Mouse (Mus musculus) neural tube, embryonic 14.5 days (tissue): ENCODE measurements around the gene Hyal1. TPM values are rescaled to one million over a fixed set of nuclear protein-coding genes. Genes with fewer than 3 reads are reported as not detected.
"Not testable (repeated sequence)": the region's sequence is repeated elsewhere in the genome, so short reads cannot be mapped to it uniquely, and the experiment has no call there.

Source experiments
- ATAC-seq: fragments of 200-750 bp; cut with Nextera tagmentation; 2 replicates; pipeline ENCODE4 v1.8.0; 2017; ENCODE audit warnings: low read depth, mild to moderate bottlenecking, moderate TSS enrichment, moderate library complexity
- H3K27ac ChIP-seq: fragments of 300-500 bp; sonication (generic); 2 replicates; pipeline ENCODE4 v1.5.1; 2014; ENCODE audit warnings: low read depth, mild to moderate bottlenecking, control low read depth, low read length, moderate library complexity, mixed read lengths
- H3K27me3 ChIP-seq: fragments of 300-500 bp; sonication (generic); 2 replicates; pipeline ENCODE4 v1.6.1; 2014; ENCODE audit warnings: low read length; ENCODE audit not compliant: control insufficient read depth, insufficient read depth
- H3K36me3 ChIP-seq: fragments of 300-500 bp; sonication (generic); 2 replicates; pipeline ENCODE4 v1.6.1; 2014; ENCODE audit warnings: low read length, mixed read lengths; ENCODE audit not compliant: control insufficient read depth, insufficient read depth
- H3K4me1 ChIP-seq: fragments of 300-500 bp; sonication (generic); 2 replicates; pipeline ENCODE4 v1.6.1; 2014; ENCODE audit warnings: low read length; ENCODE audit not compliant: control insufficient read depth, insufficient read depth
- H3K4me2 ChIP-seq: fragments of 300-500 bp; sonication (generic); 2 replicates; pipeline ENCODE4 v1.6.1; 2014; ENCODE audit warnings: mild to moderate bottlenecking, low read depth, low read length, control low read depth
- H3K4me3 ChIP-seq: fragments of 300-500 bp; sonication (generic); 2 replicates; pipeline ENCODE4 v1.5.1; 2014; ENCODE audit warnings: low read depth, low read length, control low read depth, mixed read lengths
- H3K9ac ChIP-seq: fragments of 300-500 bp; sonication (generic); replicated peaks from 2 replicates; pipeline ENCODE4 v1.6.1; 2014; ENCODE audit warnings: low read depth, mild to moderate bottlenecking, control low read depth, low read length, mixed read lengths
- H3K9me3 ChIP-seq: fragments of 300-500 bp; sonication (generic); 2 replicates; pipeline ENCODE4 v1.6.1; 2016; ENCODE audit warnings: low read length; ENCODE audit not compliant: control insufficient read depth
- WGBS: fragments of 180-500 bp; shearing (Covaris S2); extraction: QIAGEN DNeasy Blood & Tissue Kit; methylation state at CpG from one replicate; pipeline ENCODE4 v1.1.7; 2014; 5-methylcytosine and 5-hydroxymethylcytosine counted together
- polyA plus RNA-seq: library from polyadenylated mRNA; unstranded; fragments of >200 nt; fragmentation: Nextera tagmentation; extraction: Ambion mirVana; gene quantifications from 2 replicates; pipeline ENCODE4 v1.2.1, GENCODE M21; 2014

Hyal1 gene
- polyA plus RNA-seq, 1 experiment from 2014 or later = 3.1 TPM

- Histone ChIP-seq H3K9me3 (no peaks in the 10 kb centered on the region), H3K4me3 (peak overlapping the region; percentile 72), H3K27ac (peak overlapping the region; percentile 81), H3K4me1 (peaks cover 17% of the 10 kb centered on the region), H3K27me3 (peaks cover 24% of the 10 kb centered on the region), H3K36me3 (peaks cover 12% of the 10 kb centered on the region), H3K4me2 (peak overlapping the region; percentile 96), H3K9ac (peak overlapping the region; percentile 72)
- peak; percentile 78 for ATAC-seq
- 3% methylated on average over 37 of the region's 37 CpGs for WGBS
Measured at GRCm38 (mm10) chr9:107553541-107554318, 23.0 kb upstream of the Hyal1 start.

- peak; percentile 93 for ATAC-seq
- no peaks in the 10 kb centered on the region for H3K9me3 ChIP-seq
Measured at GRCm38 (mm10) chr9:107554319-107554825, 22.4 kb upstream of the Hyal1 start.

GRCm38 (mm10) chr9:107555031-107555457 is 21.7 kb upstream of the Hyal1 start:
- Histone ChIP-seq H3K4me2 (peak overlapping the region; percentile 88), H3K9ac (peak overlapping the region; percentile 78), H3K4me3 (peak overlapping the region; percentile 72), H3K27ac (peak overlapping the region; percentile 79), H3K27me3 (peaks cover 24% of the 10 kb centered on the region), H3K4me1 (peaks cover 17% of the 10 kb centered on the region), H3K36me3 (peaks cover 25% of the 10 kb centered on the region), H3K9me3 (no peaks in the 10 kb centered on the region)
- peak; percentile 30 for ATAC-seq
- WGBS = under 1% methylated on average over 23 of the region's 23 CpGs

More at GRCm38 (mm10) chr9:107554319-107554825, 22.4 kb upstream of the Hyal1 start:
- peaks cover 18% of the 10 kb centered on the region for H3K36me3 ChIP-seq
- peak overlapping the region; percentile 78 for H3K9ac ChIP-seq
- H3K4me3 ChIP-seq = peak overlapping the region; percentile 72
- peaks cover 17% of the 10 kb centered on the region for H3K4me1 ChIP-seq
- peak overlapping the region; percentile 96 for H3K4me2 ChIP-seq
- H3K27ac ChIP-seq = peak overlapping the region; percentile 81
- peaks cover 24% of the 10 kb centered on the region for H3K27me3 ChIP-seq
- WGBS = under 1% methylated on average over 43 of the region's 53 CpGs

- ATAC-seq = no peak
- peaks cover 17% of the 10 kb centered on the region for H3K4me1 ChIP-seq
- H3K27ac ChIP-seq = no peak overlapping the region
Measured at GRCm38 (mm10) chr9:107555701-107556100, 21.0 kb upstream of the Hyal1 start.

GRCm38 (mm10) chr9:107556346-107556745 is 20.4 kb upstream of the Hyal1 start:
- H3K4me3 ChIP-seq = no peak overlapping the region
- no peak for ATAC-seq
- WGBS = 78% methylated on average over 3 of the region's 3 CpGs

More at GRCm38 (mm10) chr9:107555701-107556100, 21.0 kb upstream of the Hyal1 start:
- H3K36me3 ChIP-seq = peaks cover 30% of the 10 kb centered on the region
- no peak overlapping the region for H3K9ac ChIP-seq
- H3K4me2 ChIP-seq = peak overlapping the region; percentile 88
- H3K27me3 ChIP-seq = peaks cover 20% of the 10 kb centered on the region
- H3K9me3 ChIP-seq = no peaks in the 10 kb centered on the region
- 45% methylated on average over 2 of the region's 2 CpGs for WGBS
- H3K4me3 ChIP-seq = peak overlapping the region; percentile 72

GRCm38 (mm10) chr9:107563029-107563581 is 13.6 kb upstream of the Hyal1 start, which contains the start of gene Tusc2:
Tusc2 (plus strand) TSS chr9:107563255.
- Histone ChIP-seq H3K36me3 (peaks cover 44% of the 10 kb centered on the region), H3K4me2 (peak within 1 kb of the TSS; percentile 84), H3K4me1 (peaks cover 25% of the 10 kb centered on the region), H3K27ac (peak within 1 kb of the TSS; percentile 73), H3K27me3 (no peaks in the 10 kb centered on the region), H3K9me3 (no peaks in the 10 kb centered on the region), H3K4me3 (peak within 1 kb of the TSS; percentile 90), H3K9ac (peak within 1 kb of the TSS; percentile 86)
- ATAC-seq = peak; percentile 95
- WGBS = under 1% methylated on average over 41 of the region's 46 CpGs

More at GRCm38 (mm10) chr9:107556346-107556745, 20.4 kb upstream of the Hyal1 start:
- Histone ChIP-seq H3K27me3 (peaks cover 17% of the 10 kb centered on the region), H3K27ac (no peak overlapping the region), H3K9me3 (no peaks in the 10 kb centered on the region), H3K4me2 (peak overlapping the region; percentile 88; the same call in 1 of the 2 replicates), H3K4me1 (peaks cover 15% of the 10 kb centered on the region), H3K36me3 (peaks cover 36% of the 10 kb centered on the region), H3K9ac (no peak overlapping the region)

- peaks cover 38% of the 10 kb centered on the region for H3K4me1 ChIP-seq
- 53% methylated on average over 5 of the region's 5 CpGs for WGBS
- not testable (repeated sequence) for H3K4me3 ChIP-seq, H3K27ac ChIP-seq, H3K27me3 ChIP-seq, ATAC-seq, H3K9ac ChIP-seq, H3K4me2 ChIP-seq, H3K9me3 ChIP-seq
- peaks cover 22% of the 10 kb centered on the region for H3K36me3 ChIP-seq
Measured at GRCm38 (mm10) chr9:107565556-107565955, 11.2 kb upstream of the Hyal1 start.

GRCm38 (mm10) chr9:107566041-107566709 is 10.6 kb upstream of the Hyal1 start:
- Histone ChIP-seq H3K4me1 (peaks cover 44% of the 10 kb centered on the region), H3K27me3 (no peaks in the 10 kb centered on the region), H3K36me3 (peaks cover 21% of the 10 kb centered on the region), H3K4me2 (0 out of 2 replicates have a peak overlapping the region, but pooled peaks have one; percentile 6), H3K9ac (no peak overlapping the region), H3K4me3 (no peak overlapping the region), H3K9me3 (no peaks in the 10 kb centered on the region), H3K27ac (peak overlapping the region; percentile 17; the same call in 1 of the 2 replicates)
- no peak for ATAC-seq
- 63% methylated on average over 15 of the region's 15 CpGs for WGBS
